Mouse (Mus musculus) NIH3T3 (cell line): ENCODE measurements around the gene Gpc5.

ENCODE experiments used
- DNase-seq: peaks from one replicate; pipeline ENCODE4 v3.0.0-alpha.2; 2012; ENCODE audit warnings: low read depth

Gene Gpc5

DNA sequence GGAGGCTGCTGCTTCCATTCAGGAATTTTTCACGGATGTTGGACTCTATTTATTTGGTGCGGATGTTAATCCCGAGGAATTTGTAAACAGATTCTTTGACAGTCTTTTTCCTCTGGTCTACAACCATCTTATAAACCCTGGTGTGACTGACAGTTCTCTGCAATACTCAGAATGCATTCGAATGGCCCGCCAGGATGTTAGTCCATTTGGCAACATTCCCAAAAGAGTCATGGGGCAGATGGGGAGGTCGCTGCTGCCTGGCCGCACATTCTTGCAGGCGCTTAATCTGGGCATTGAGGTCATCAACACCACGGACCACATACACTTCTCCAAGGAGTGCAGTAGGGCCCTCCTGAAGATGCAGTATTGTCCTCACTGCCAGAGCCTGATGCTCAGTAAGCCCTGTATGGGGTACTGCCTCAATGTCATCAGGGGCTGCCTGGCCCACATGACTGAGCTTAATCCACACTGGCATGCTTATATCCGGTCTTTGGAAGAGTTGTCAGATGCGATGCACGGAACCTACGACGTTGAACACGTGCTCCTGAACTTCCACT, 277.7 kb downstream of the Gpc5 start:
- no peak for DNase-seq

DNA sequence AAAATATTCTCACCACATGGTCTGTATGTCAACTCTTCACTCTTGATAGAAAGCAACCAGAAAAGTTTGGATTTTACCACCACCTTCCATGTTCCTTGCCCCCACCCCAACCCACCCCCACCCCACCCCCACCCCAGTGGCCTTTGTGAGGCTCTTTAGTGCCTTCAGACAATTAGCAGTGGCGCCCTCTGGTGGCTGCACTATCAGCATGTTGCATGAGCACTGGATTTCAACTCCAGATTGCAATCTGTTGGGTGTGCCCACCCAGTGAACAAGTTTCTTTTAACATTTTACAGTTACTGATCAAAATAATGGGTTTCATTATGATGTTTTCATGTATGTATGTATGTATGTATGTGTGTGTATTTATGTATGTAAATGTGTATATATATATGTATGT, 279.1 kb downstream of the Gpc5 start:
- peak; percentile 17 for DNase-seq

DNA sequence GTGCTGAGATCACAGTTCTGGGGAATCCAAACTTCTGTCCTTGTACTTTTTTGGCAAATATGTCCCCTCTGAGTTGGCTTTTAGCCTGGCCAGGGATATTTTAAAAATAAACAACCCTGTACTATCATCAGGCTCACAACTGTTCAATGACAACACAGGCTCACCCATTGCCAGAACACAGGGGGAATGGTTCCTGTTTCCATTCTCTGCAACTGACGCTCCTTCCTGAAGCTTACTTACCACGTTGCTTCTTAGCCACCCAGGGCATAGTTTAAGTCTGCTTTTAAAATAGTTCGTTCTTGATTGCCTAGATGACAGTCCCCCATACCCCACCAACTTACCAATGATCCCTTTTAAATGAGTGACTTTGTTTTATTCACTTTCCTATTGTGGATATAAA, 299.8 kb downstream of the Gpc5 start:
- no peak for DNase-seq

DNA sequence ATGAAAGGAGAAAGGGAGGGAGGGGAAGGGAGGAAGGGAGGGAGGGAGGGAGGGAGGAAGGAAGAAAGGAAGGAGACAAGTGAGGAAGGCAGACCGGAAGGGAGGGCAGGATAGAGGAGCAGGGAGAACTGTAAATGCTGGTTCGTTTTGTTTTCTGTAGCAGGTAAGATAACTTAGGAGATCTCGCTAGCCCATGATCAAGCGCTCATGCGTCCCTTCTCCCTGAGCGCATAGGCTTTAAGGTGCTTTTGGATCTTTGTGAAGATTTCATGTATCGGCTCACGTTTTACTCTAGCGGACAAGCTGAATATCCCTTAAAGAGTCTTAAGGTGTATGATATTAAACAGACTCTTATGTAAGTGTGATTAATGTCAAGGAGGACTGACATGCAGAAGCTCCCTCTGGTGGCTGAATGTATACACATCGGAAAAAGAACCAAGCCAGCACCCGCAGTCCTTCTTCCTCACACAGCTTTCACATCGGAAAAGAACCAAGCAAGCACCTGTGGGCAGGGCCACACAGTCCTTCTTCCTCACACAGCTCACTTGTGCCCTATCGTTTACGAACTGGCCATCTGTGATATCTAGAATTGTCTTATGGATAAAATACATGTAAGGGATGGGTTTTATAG, 301.0 kb downstream of the Gpc5 start:
- peak; percentile 54 for DNase-seq

DNA sequence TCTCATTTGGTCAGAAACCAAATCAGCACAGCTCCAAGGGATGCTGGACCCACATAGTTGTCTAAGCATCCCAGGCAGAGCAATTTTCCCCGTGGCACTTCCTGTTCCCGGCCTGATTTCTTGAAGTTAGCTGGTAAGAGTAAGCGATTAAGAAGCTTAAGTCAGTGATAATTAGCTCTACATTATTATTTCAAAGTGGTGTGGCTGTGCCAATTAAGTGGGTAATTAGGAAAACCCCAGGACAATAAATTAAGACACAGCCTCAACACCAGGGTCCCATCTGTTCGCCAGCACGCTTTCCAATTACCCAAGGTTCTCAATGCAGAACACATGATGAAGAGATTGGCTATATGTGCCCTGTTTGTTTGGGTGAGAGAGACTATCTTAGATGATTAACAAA, 314.6 kb downstream of the Gpc5 start:
- no peak for DNase-seq

DNA sequence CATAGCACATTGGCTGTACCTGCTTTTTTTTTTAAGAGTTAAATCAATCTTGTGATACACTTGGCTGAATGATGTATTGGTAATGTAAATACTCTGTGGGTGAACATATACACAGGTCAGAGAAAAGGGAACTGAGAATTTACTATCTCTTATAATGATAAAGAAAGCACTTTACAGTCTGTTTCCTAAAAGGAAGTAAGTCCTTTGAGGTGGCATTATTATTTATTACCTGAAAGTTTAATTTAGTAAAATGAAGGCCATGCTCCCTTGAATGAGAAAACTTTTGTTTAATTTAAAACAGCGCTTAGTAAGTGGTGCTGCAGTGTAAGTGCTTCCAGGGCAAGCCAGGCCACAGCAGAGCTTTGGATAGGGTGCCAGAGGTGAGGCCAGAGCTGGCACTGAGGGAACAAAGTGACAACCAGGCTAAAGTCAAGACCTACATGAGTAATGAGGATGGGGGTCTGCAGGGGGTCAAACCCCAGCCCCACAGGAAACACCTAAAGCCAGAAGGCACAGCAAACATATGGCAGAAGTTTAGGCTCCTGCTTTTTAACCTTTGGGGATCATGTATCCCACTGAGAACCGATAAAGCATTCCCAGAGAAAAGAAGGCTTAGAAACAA, 315.4 kb downstream of the Gpc5 start:
- no peak for DNase-seq

DNA sequence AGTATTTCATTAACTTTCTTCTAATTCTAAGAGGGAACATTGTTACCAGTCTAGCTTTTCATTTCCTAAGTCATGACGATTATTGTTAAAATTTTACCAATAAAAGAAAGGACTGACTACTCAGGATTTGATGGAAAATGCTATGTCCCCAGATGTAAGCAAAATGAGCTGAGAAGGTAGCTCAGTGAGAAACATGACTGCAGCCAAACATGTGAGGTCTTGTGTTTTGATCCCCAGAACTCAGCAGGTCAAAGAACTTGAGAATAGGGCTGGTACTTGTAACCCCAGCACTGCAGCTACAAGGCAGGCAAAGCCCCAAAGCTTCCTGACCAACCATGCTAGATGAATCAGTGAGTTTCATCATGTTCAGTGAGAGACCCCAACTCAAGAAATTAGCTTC, 318.9 kb downstream of the Gpc5 start:
- DNase-seq = no peak

DNA sequence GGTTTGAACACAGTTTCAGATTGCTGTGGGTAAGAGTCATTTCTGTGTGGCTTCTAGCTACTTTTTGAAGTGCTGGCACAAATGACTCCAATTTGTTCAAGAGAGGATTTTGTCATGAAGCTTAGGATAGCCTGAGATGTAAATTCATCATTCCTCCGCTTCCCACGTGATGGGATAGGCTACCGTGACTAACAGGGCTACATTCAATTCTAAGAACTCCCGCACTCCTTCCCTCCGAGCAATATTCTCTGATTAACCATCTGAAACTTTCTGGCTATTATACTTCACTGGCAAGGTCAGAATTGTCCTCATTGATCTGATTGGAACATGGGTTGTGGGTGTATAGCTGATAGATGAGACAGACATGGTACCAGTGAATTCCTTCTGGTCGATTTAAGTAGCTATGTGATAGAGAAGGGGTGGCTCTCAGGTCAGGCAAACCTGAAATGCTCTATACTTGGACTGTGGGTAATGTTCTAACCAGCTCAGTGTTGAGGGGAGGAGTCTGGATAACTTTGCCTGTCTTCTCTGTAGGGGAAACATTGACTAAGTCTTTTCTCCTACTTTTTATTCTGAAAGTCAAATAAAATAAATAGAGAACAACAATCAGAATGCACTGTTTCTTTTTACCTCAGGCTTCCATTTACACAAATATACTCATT, 319.6 kb downstream of the Gpc5 start:
- no peak for DNase-seq

DNA sequence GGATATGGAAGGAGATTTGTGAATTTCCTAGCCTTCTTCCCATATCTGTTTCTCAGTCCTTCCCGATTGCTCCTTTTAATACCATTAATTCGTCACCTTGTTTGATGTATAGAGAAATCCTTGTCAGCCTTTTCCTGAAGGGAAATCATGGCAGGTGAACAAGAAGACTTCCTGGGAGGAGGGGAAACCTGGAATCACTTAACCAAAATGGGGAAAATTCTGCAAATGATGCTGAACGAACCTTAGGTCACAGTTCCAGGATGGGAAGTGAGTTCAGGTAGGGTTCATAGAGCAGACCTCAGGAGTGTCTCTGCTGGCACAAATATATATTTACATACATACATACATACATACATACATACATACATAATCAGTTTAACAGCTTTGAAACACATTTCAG, 320.8 kb downstream of the Gpc5 start:
- DNase-seq = no peak

DNA sequence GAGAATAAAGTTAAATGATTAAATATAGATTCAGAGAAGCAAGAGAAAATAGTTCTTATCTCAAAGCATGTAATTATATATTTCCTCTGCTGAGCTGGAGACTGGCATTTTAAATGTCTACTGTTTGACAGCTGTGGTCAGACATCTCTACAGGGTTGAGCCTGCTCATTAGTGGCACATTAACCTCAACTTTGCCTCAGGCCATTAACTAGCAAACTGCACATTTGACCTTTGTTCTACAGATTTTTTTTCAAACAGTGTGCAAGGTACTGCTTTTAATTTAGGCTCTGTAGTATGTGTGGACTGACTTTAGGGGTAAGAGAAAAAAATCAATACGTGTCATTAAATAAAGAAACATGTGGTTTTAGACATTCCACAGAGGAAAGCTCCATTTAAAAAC, 321.4 kb downstream of the Gpc5 start:
- DNase-seq = no peak

DNA sequence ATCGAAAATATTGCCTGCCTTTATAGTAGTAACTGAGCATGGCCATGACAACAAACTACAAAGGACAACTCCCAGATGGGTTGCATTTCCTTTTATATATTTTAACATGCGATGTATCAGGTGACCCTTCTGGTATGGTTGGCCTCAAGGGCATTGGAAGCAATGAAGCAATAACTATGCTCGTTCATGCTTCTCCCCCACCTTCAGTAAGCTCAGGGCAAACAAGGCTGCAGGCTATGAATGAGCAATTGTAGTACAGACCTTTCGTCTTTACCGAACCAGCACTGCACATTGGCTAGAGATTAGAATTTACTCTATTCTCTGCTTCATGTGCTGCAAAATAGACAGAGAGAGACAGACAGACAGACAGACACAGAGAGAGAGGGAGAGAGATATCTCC, 322.5 kb downstream of the Gpc5 start:
- no peak for DNase-seq

DNA sequence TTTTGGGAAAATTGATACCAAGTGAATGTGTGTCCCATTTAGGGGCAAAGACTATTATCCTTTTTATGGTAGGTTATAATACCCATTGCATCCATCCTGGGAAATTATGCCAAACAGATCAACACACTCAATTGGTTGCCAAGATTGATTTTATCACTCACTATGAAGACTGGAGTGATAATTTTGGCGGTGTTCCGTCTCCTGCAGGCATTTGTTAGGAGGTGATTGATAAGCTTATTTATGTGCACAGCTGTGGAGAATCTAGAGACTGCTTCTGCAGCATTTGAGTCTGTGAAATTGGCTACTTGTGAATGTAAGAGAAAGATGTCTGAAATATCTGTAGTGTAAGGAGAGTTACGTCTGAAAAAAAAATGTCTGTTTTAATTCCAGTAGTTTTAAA, 340.0 kb downstream of the Gpc5 start:
- DNase-seq = no peak

DNA sequence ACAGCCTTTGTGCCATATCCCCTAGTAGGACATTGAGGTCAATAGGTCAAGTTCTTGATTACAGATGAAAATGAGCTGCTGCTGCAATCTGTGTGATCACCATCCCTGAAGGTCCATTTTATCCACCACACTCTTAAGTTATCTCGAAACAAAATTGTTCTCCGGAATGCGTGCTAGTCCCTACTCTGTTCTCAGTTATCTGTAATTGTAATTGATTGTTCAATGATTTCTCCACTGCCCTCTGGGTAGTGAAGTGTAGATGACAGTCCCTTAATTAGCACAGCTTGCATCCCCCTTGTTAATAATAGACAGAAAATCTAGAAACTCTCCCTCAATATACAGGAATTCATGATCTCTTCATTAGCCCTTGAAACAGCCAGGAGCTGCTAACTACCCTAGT, 340.4 kb downstream of the Gpc5 start:
- no peak for DNase-seq

DNA sequence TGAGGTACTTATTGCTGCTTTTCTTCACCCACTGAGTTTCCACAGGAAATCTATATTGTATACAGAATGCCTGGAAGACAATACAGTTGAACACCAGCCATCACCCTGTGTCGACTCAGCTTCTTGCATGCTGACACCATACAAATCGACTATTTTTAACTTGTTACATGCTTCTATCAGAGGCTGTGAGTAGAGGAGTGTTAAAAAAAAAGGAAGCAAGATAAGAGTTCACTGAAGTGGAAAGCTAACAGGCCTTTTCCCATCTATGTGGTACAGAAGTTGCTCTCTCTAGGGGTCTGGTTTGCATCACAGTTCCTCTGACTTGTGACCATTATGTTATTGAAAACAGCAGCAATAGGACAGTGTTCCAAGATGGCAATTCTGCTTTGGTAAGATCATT, 344.6 kb downstream of the Gpc5 start:
- no peak for DNase-seq

DNA sequence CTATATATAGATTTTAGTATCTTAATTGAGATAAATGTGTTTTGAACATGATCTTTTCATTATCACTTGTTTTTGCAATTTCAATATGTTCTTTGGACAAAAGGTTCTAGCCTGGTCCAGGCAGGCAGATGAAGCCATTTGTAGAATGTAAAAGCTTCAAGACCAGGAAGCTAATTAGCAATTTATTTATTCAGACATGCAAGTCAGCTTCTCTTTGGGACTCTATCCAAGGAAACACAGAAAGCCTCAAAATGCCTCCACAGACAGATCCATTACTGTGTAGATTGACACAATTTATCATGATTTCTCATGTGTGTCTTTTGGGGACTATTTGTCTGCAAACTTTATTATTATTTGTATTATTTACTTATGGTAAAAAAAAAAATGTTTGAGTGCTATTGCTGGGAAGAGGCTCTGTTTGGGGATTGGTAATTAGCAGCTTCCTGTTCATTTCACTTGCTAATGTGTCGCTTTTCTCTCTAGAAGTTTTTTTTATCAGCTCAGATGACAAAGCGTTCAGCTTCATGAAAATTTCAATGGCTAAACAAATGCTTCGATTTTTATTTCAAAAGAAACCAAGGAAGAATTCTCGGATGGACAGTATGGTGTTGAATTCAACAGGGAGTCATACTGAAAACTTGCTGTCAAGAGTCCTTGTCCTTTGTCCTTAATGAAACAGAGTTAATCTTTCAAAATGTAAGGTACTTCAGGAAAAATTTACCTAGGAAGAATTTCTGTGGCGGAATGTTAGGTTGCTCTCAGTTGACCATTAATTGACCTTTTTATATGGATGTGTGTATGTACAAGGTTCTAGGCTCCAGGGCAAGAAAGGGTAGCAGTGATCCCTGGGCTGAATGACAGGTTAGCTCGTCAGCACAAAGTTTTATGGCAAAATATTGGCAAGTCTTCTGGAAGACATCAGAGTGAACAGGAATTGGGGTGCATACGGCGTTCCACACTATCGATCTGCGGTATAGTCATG, 353.1 kb downstream of the Gpc5 start:
- DNase-seq = no peak

DNA sequence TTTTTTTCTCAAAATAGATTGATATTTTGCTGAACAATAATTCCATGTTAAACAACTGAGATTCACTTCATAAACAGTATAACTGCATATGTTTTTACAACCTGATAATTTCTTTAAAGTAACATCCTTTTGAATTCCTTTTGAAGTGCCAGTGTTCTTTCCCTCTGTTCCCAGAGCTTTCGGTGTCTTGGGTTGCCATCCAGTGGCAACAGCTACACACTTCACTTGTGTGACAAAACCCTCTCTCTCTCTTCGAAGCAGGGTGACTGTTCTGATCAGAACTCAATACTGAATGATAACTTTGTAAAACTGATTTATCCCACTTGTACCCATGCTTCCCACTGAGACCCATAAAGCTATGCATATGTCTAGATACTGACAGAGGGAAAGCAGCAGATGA, 358.9 kb downstream of the Gpc5 start:
- DNase-seq = no peak

DNA sequence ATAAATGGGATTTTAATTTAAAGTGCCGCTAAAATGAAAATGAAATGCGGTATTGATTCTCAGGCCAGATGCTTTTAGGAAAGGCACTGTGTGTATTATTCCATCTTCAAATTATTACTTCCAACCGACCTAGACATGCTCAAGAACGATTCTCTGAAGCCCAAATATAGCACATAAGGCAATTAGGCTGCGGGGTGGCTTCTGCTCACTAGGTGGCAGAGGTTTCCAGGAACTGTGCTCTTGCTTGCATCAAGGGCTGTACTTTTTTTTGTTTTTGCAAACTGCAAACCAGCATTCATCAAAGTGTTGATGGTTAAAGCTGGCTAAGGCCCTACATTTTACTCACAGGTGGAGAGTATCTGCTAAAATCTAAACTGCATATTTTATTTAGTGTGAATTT, 375.9 kb downstream of the Gpc5 start:
- no peak for DNase-seq

DNA sequence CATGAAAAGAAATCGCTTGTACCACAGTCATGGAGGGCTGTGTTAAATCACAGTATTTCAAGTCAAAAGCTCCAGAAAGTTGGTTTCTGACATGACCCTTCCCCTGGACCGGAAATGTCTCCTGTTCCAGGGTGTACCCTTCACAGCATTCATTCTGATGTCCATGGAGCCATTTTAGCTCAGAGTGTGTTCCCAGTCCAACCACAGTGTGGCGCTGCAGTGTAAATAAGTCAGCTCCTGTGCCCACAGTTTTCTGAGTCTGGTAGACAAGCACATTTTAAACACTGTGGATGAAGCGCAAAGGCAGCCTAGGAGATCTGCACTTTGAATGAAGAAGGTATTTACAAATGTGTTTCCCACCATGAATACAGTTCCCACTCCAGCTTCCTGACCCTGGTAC, 383.2 kb downstream of the Gpc5 start:
- peak; percentile 14 for DNase-seq

DNA sequence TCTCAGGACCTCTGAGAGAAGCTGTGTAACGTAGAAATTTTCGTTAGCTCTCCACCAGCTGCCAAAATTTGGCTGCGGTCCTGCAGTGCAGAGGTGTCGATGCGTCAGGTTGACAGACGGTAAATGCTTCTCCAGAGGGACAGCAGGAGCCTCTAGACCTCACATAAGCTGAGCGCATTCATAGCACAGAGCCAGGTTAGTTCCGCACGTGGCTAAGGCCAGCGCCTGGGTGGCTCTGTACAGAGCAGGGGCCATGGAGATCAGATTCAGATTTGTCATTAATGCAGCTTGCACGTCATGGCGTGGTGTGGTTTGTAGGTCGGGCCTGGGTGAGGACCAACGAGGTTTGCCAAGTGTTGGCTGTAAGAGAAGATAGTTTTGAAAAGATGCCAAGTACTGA, 385.3 kb downstream of the Gpc5 start:
- no peak for DNase-seq

DNA sequence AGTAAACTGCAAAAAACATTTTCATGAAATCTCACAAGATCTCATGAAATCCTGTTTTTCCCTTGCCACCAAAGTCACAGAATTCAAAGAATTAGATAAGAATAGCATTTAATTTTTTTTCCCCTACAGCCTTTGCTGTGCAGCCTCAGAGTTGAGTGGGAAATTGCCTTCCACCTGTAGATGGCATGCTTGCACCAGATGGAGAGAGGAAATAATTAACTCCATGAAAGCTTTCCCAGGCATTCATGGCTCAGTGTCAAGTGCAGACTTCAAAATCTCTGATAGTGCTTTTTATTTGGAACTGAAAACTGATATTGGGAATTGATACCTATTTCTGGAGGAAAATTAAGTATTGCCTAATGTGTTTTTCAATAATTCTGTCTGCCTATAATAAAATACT, 393.1 kb downstream of the Gpc5 start:
- DNase-seq = peak; percentile 3

DNA sequence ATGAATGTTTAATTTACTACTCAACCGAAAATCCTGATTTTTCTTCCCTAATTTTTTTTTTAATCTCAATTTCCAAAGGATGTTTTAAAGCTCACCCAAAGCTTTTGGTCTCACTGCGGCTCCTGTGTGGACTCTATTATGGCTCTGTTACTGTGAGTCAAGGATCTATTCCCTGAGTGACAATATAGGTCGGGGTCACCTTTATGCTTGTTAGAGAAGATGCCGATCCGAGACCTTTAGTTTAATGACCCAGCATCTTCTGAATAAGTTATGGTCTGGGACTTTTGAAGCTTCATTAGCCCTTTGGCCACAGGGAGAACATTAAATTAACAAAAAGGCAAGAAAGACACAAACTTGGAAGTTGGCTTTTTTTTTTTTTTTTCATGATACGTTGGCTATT, 408.8 kb downstream of the Gpc5 start:
- no peak for DNase-seq

DNA sequence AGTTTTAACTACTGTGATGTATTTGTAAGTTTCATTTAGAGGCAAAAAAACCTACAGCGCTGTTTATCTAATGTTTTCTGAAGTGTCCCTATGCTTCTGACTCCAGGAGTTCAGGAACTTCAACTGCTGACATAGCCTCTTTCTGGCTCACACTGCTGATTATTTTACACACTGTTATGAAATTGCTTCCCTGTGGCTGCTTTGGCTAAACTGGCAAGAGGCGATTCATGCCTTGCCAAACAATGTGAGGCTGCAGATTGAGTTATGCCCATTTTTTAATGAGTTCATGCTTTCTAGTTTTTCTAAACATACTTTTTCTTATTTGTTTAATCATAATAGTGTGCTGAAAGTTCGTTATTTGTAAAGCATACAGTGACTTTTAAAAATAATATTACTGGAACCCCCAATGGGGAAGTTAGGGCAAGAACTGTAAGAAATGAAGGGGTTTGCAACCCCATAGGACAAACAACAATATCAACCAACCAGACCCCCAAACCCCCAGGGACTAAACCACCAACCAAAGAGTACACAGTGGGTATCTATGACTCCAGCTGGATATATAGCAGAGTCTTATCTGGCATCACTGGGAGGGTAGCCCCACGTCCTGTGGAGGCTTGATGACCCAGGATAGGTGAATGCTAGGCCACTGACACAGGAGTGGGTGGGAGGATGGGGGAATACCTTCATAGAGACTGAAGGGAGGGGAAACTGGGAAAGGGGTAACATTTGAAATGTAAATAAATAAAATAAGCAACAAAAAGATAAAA, 454.7 kb downstream of the Gpc5 start:
- no peak for DNase-seq
